Comparison of ENCODE assay signal across 12 mouse cellular contexts in genomic region chr6:29660662-29661307, GRCm38 (mm10). TPM values are rescaled to one million over a fixed set of nuclear protein-coding genes. Genes with fewer than 3 reads are reported as not detected.
DNase-seq lines count a peak whose midpoint lies in the region; ATAC-seq and TF ChIP-seq lines count a peak whose summit lies in the region.
"Had no signal": no experiment of that assay in that cellular context is flagged by ENCODE, and none has a peak within 500 bp of the region (broad histone marks: within the 10 kb centered on the region; RNA-seq: fewer than 3 reads in every experiment).

No protein-coding gene starts in this region.

- H3K36me3 ChIP-seq in forebrain, embryonic 14.5 days (ENCODE audit: control insufficient read depth, insufficient read depth, low read length), result no peaks in the 10 kb centered on the region
- no peaks in the 10 kb centered on the region for H3K36me3 ChIP-seq in forebrain, embryonic 13.5 days (ENCODE audit: poor library complexity, severe bottlenecking)
- no peaks in the 10 kb centered on the region for H3K36me3 ChIP-seq in liver, embryonic 16.5 days (ENCODE audit: control insufficient read depth, insufficient read depth)
- H3K36me3 ChIP-seq: neural tube, embryonic 13.5 days had no signal

- no peaks in the 10 kb centered on the region for H3K4me1 ChIP-seq in forebrain, embryonic 14.5 days (ENCODE audit: control insufficient read depth, insufficient read depth, low read length)
- no peaks in the 10 kb centered on the region for H3K4me1 ChIP-seq in forebrain, embryonic 13.5 days
- no peaks in the 10 kb centered on the region for H3K4me1 ChIP-seq in liver, embryonic 16.5 days (ENCODE audit: control insufficient read depth, low read depth, low read length)
- H3K4me1 ChIP-seq: neural tube, embryonic 13.5 days had no signal

- no peak overlapping the region for H3K27ac ChIP-seq in forebrain, embryonic 14.5 days (ENCODE audit: low read depth, low read length)
- no peak overlapping the region for H3K27ac ChIP-seq in forebrain, embryonic 13.5 days
- peak overlapping the region; percentile 59 for H3K27ac ChIP-seq in liver, embryonic 16.5 days (ENCODE audit: low read length)
- H3K27ac ChIP-seq: neural tube, embryonic 13.5 days had no signal

- no peak for TF ChIP-seq POLR2A in brain, embryonic 14.5 days (IDR thresholded peaks at IDR 0.05; ENCODE audit: borderline replicate concordance, extremely low read depth, insufficient read depth, insufficient read length, poor library complexity, severe bottlenecking)

- H3K4me3 ChIP-seq in forebrain, embryonic 14.5 days (ENCODE audit: low read depth, low read length), result no peak overlapping the region
- H3K4me3 ChIP-seq in forebrain, embryonic 13.5 days, result no peak overlapping the region
- no peak overlapping the region for H3K4me3 ChIP-seq in liver, embryonic 16.5 days (ENCODE audit: low read depth, low read length)
- H3K4me3 ChIP-seq: neural tube, embryonic 13.5 days had no signal

- no peak overlapping the region for H3K9ac ChIP-seq in forebrain, embryonic 14.5 days (ENCODE audit: low read length)
- no peak overlapping the region for H3K9ac ChIP-seq in forebrain, embryonic 13.5 days
- no peak overlapping the region for H3K9ac ChIP-seq in liver, embryonic 16.5 days (ENCODE audit: low read depth, low read length)
- H3K9ac ChIP-seq: lung, embryonic 14.5 days; neural tube, embryonic 13.5 days had no signal

- no peaks in the 10 kb centered on the region for H3K9me3 ChIP-seq in forebrain, embryonic 14.5 days (replicated peaks; ENCODE audit: control insufficient read depth, low read length)
- H3K9me3 ChIP-seq in forebrain, embryonic 13.5 days (replicated peaks), result no peaks in the 10 kb centered on the region
- H3K9me3 ChIP-seq in liver, embryonic 16.5 days (replicated peaks; ENCODE audit: control insufficient read depth, low read length), result no peaks in the 10 kb centered on the region
- H3K9me3 ChIP-seq: neural tube, embryonic 13.5 days had no signal

- H3K4me2 ChIP-seq in forebrain, embryonic 14.5 days (ENCODE audit: low read length), result no peak overlapping the region
- H3K4me2 ChIP-seq in forebrain, embryonic 13.5 days, result no peak overlapping the region
- no peak overlapping the region for H3K4me2 ChIP-seq in liver, embryonic 16.5 days (ENCODE audit: low read depth, low read length)
- H3K4me2 ChIP-seq: lung, embryonic 14.5 days; neural tube, embryonic 13.5 days had no signal

- H3K27me3 ChIP-seq in forebrain, embryonic 14.5 days (replicated peaks; ENCODE audit: control insufficient read depth, insufficient read depth, low read length), result no peaks in the 10 kb centered on the region
- H3K27me3 ChIP-seq in forebrain, embryonic 13.5 days, result no peaks in the 10 kb centered on the region
- no peaks in the 10 kb centered on the region for H3K27me3 ChIP-seq in liver, embryonic 16.5 days (ENCODE audit: control insufficient read depth, insufficient read depth, low read depth, low read length)
- H3K27me3 ChIP-seq: neural tube, embryonic 13.5 days had no signal

- no peak for ATAC-seq in forebrain, embryonic 14.5 days
- no peak for ATAC-seq in forebrain, embryonic 13.5 days
- ATAC-seq in liver, embryonic 16.5 days (ENCODE audit: low read depth), result peak; percentile 58

- WGBS in forebrain, embryonic 14.5 days, result 19% methylated on average over 11 of the region's 11 CpGs
- 20% methylated on average over 11 of the region's 11 CpGs for WGBS in forebrain, embryonic 13.5 days
- 61% methylated on average over 11 of the region's 11 CpGs for WGBS in liver, embryonic 16.5 days (ENCODE audit: insufficient replicate concordance)

- intact Hi-C loops in gastrocnemius, postnatal 14 days (cut with DNase I; ENCODE audit: low total_unique reads), result no loop called here

- TF ChIP-seq CTCF in brain, embryonic 14.5 days (IDR thresholded peaks at IDR 0.05; ENCODE audit: borderline replicate concordance, extremely low read depth, insufficient read depth, insufficient read length), result no peak

- peak; percentile 33 for DNase-seq in forebrain, embryonic 14.5 days (ENCODE audit: low spot score)
- peak; percentile 61 for DNase-seq in brain, embryonic 14.5 days (ENCODE audit: low read depth)
- DNase-seq in kidney, postnatal 10 days, result peak; percentile 76
- DNase-seq in cerebellum, postnatal 14 days, result no peak
- no peak for DNase-seq in gastrocnemius, postnatal 14 days
- DNase-seq in thymus, postnatal 25 days, result no peak
- DNase-seq: B cell, adult 2 months; cerebellum, postnatal 10 days; lung, embryonic 14.5 days had no signal

RNA-seq across cellular contexts. Expression of gene Tspan33, which starts 33.2 kb away (rescaled TPM):
- 2.2 TPM in 2 replicates for polyA plus RNA-seq in forebrain, embryonic 14.5 days (2014; fragmentation: Nextera tagmentation; extraction: Ambion mirVana)
- 4.3 and 5.6 TPM in 2 replicates for polyA plus RNA-seq in forebrain, embryonic 13.5 days (2015; fragmentation: Nextera tagmentation; extraction: Ambion mirVana)
- 5.7 and 10.6 TPM in 2 replicates for polyA plus RNA-seq in brain, embryonic 14.5 days (2012; rRNA removed)
- 110 and 156 TPM in 2 replicates for polyA plus RNA-seq in liver, embryonic 16.5 days (2015; fragmentation: Nextera tagmentation; extraction: Ambion mirVana)
- total RNA-seq in gastrocnemius, postnatal 14 days (2021), result 1 to 10 TPM; 2.9 to 3.8 TPM

RNA-seq across cellular contexts. Expression of gene Tnpo3, which starts 51.1 kb away (rescaled TPM):
- polyA plus RNA-seq in forebrain, embryonic 14.5 days (2014; fragmentation: Nextera tagmentation; extraction: Ambion mirVana), result 97.5 and 105 TPM in 2 replicates
- 102 and 110 TPM in 2 replicates for polyA plus RNA-seq in forebrain, embryonic 13.5 days (2015; fragmentation: Nextera tagmentation; extraction: Ambion mirVana)
- polyA plus RNA-seq in brain, embryonic 14.5 days (2012; rRNA removed), result 75.1 and 76.8 TPM in 2 replicates
- 28.9 and 30.4 TPM in 2 replicates for polyA plus RNA-seq in liver, embryonic 16.5 days (2015; fragmentation: Nextera tagmentation; extraction: Ambion mirVana)
- total RNA-seq in gastrocnemius, postnatal 14 days (2021), result 10 to 100 TPM; 28.3 to 28.8 TPM

Comparison
In these comparisons a context has a peak if more than half of its experiments do, and no peak if none do; other contexts are left out.
1. DNase-seq: peak in forebrain, embryonic 14.5 days (single experiment), brain, embryonic 14.5 days (single experiment) and kidney, postnatal 10 days (single experiment); none in cerebellum, postnatal 14 days (0 of 2), gastrocnemius, postnatal 14 days (single experiment) and thymus, postnatal 25 days (single experiment).